Mouse (Mus musculus): ENCODE measurements around the gene Slc36a4.

Slc36a4 gene

DNA sequence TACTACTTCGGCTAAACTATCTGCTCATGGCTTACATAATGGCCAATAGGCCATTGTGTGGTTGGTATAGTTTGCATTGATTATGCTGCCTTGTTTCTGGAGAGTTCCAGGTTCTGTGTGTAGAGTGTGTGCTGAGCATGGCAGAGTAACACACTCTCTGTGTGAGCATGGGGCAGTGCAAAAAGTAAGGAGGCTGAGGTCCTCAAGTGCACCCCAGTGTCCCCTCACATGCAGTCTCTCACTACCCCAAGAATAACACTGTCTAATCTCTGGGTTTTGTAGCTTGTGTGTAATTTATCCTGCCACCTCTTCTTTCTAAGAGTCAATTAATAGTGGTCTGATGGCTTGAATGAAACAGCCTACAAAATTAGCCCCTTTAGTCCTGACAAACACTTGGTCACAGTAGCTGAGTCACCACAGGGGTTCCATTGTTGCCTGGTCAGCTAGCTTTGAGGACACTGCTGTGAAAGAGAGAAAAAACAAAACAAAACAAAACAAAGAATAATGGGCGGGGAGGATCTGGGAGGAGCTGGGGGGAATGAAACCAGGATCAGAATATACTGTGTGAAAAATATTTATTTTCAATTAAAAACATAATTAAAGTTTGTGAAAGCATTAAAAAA, 36.6 kb downstream of the Slc36a4 start:
- TF ChIP-seq GATA4 (IDR thresholded peaks at IDR 0.05; ENCODE audit: insufficient replicate concordance, low read length): no peak

GRCm38 (mm10) chr9:15746636-15747035, 37.1 kb downstream of the Slc36a4 start:
- TF ChIP-seq GATA4 (IDR thresholded peaks at IDR 0.05; ENCODE audit: insufficient replicate concordance, low read length): no peak

DNA sequence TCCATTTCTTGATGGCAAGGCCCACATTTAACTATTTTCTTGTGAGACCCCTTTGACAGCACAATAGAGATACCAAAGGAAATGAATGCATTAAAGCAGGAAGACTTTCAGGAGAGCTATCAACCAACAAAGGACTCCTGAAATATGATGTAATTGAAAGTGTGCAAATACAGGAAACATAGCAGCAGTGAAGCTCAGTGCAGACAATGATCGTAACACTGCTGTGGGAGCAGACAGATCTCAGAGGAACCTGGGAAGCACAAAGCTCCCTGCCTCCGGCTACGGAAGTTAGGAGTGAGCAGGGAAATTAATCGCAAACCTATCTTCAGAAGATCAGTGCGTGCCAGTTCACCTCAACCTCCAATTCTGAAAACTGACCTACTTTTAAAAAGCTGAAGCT, 38.8 kb downstream of the Slc36a4 start:
- no peak for TF ChIP-seq GATA4 (IDR thresholded peaks at IDR 0.05; ENCODE audit: insufficient replicate concordance, low read length)

DNA sequence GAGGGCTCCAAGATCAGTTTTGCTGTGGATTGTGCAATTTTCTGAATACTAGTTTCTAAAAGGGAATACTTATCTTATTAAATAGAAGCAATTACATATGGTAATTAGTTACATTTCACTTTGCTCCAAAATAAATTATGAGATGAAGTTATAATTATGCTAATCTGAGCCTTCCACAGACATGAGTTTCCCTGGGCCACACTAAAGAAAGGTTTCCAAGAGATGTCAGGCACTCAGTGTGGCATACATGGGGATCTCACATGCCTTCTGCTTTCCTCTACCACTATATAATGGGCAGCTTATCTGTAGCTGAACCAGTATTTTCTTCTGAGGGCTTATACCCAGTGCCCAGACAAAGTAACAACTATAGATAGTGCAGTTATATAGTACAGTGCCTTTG, 49.8 kb downstream of the Slc36a4 start:
- TF ChIP-seq GATA4 (IDR thresholded peaks at IDR 0.05; ENCODE audit: insufficient replicate concordance, low read length): no peak

GRCm38 (mm10) chr9:15766379-15766778, 56.8 kb downstream of the Slc36a4 start:
- no peak for TF ChIP-seq GATA4 (IDR thresholded peaks at IDR 0.05; ENCODE audit: insufficient replicate concordance, low read length)

GRCm38 (mm10) chr9:15766821-15767220, 57.3 kb downstream of the Slc36a4 start:
- TF ChIP-seq GATA4 (IDR thresholded peaks at IDR 0.05; ENCODE audit: insufficient replicate concordance, low read length): no peak

- no peak for TF ChIP-seq GATA4 (IDR thresholded peaks at IDR 0.05; ENCODE audit: insufficient replicate concordance, low read length)
Measured at GRCm38 (mm10) chr9:15772766-15773165, 63.2 kb downstream of the Slc36a4 start.

GRCm38 (mm10) chr9:15773426-15773825, 63.9 kb downstream of the Slc36a4 start:
- no peak for TF ChIP-seq GATA4 (IDR thresholded peaks at IDR 0.05; ENCODE audit: insufficient replicate concordance, low read length)

GRCm38 (mm10) chr9:15774911-15775310, 65.4 kb downstream of the Slc36a4 start:
- no peak for TF ChIP-seq GATA4 (IDR thresholded peaks at IDR 0.05; ENCODE audit: insufficient replicate concordance, low read length)

DNA sequence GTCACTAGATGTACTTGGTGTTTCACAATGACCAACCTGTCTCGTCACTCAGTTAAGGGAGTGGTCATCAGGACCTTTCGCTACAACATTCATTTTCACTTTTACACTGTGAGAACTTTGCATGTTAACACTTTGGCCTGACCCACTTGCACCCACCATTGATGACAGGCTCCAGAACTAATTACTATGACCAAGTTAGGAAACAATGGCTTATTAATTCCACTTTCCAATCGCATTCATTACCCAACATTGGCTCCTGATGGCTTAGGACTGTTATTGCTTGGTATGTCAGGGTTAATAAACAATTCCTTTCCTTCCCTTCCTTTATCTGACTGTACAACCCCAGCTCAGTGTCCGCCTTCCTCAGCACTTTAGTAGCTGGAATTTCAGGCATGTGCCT, 72.4 kb downstream of the Slc36a4 start:
- no peak for TF ChIP-seq GATA4 (IDR thresholded peaks at IDR 0.05; ENCODE audit: insufficient replicate concordance, low read length)

DNA sequence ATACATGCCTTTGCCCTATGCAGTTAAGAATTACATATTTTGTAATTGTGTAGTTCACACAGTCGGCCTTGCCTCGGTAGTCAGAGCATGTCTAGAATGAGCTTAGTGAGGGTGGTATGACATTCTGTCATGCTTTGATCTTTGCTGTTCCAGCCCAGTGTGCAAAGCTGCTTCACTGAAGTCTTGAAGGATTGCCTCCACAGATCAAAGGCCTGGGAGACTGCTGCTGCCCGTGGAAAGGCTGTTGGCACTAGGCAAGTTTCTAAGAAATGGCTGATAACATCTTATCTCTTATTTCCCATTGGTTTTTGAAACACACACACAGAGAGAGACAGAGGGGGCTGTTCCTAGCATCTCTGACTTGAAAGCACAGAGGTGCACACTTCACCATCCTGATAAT, 76.7 kb downstream of the Slc36a4 start:
- no peak for TF ChIP-seq GATA4 (IDR thresholded peaks at IDR 0.05; ENCODE audit: insufficient replicate concordance, low read length)

GRCm38 (mm10) chr9:15786610-15787009, 77.1 kb downstream of the Slc36a4 start:
- TF ChIP-seq GATA4 (IDR thresholded peaks at IDR 0.05; ENCODE audit: insufficient replicate concordance, low read length): no peak

DNA sequence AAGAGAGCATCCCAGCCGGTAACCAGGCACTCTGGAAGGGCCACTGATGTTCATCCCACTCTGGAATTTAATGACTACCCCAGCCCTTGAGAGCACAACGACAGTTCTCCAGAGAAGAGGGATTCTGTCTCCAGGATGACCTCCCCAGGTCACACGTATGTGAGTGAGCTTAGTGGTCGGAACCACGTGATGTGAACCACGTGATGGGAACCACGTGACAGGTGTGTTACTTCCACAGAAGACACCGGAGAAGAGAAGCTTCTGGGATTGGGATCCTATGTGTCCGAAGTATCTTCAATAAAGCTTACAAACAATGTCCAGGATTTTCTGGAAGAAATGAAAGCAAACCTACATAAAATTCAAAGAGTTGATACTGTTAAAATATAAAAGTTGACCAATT, 82.5 kb downstream of the Slc36a4 start:
- TF ChIP-seq GATA4 (IDR thresholded peaks at IDR 0.05; ENCODE audit: insufficient replicate concordance, low read length): no peak

Measured in liver, adult (tissue).